Mouse (Mus musculus): ENCODE results near the gene Hmgcs1. TPM values are rescaled to one million over a fixed set of nuclear protein-coding genes. Genes with fewer than 3 reads are reported as not detected.
"Not testable (repeated sequence)": the region's sequence is repeated elsewhere in the genome, so short reads cannot be mapped to it uniquely, and the experiment has no call there.

Hmgcs1 gene
- polyA plus RNA-seq, 1 experiment from 2014 or later: 76.1 TPM

DNA sequence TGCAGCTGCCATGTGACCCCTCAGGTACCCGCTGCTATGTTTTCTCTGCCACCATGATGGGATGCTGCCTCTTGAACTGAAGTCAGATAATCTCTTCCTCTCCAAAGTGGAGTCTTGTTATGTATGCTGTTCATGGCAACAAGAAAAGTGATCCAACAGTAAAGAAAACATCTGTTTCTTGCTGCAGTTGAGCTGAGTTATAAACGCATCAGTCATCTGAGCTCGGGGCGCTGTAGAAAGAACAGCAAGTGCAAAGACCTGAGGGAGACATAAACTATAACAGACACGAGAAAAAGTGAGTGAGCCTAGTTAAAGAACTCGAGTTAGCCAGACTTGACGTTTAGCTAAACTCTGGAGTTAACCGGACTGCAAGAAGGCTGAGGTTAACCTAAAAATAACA is 11.4 kb upstream of the Hmgcs1 start:
- WGBS: 69% methylated on average over 8 of the region's 8 CpGs
- Histone ChIP-seq H3K36me3 (no peaks in the 10 kb centered on the region), H3K9me3 (no peaks in the 10 kb centered on the region), H3K27ac (replicated peaks) (no peak overlapping the region), H3K4me1 (no peaks in the 10 kb centered on the region), H3K4me2 (no peak overlapping the region), H3K9ac (no peak overlapping the region), H3K27me3 (replicated peaks) (no peaks in the 10 kb centered on the region), H3K4me3 (no peak overlapping the region)
- ATAC-seq (ENCODE audit: extremely low read depth, insufficient number of reproducible peaks, low FRiP score, low TSS enrichment): no peak

DNA sequence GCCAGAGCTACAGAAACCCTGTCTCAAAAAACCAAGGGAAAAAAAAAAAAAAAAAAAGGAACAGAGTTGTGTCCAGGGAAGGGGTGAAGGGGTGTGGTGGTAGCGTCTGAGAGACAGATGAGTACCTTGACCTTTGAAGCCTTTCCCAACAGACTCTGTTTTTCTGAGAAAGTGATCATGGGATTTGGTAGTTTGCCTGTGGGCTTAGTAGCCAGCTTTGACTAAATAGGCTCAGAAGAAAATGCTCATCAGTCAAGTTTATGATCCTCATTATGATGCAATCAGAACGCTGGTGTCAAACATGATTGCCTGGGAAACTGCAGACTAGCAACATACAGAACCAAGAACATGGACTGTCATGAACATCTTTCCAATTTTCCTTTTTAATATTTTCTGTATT is 10.5 kb upstream of the Hmgcs1 start:
- no peak overlapping the region for H3K4me2 ChIP-seq
- 78% methylated on average over 2 of the region's 2 CpGs for WGBS
- no peak overlapping the region for H3K27ac ChIP-seq (replicated peaks)
- no peaks in the 10 kb centered on the region for H3K27me3 ChIP-seq (replicated peaks)
- ATAC-seq (ENCODE audit: extremely low read depth, insufficient number of reproducible peaks, low FRiP score, low TSS enrichment): no peak
- no peak overlapping the region for H3K9ac ChIP-seq
- no peaks in the 10 kb centered on the region for H3K4me1 ChIP-seq
- H3K4me3 ChIP-seq: no peak overlapping the region
- no peaks in the 10 kb centered on the region for H3K9me3 ChIP-seq
- H3K36me3 ChIP-seq: no peaks in the 10 kb centered on the region

DNA sequence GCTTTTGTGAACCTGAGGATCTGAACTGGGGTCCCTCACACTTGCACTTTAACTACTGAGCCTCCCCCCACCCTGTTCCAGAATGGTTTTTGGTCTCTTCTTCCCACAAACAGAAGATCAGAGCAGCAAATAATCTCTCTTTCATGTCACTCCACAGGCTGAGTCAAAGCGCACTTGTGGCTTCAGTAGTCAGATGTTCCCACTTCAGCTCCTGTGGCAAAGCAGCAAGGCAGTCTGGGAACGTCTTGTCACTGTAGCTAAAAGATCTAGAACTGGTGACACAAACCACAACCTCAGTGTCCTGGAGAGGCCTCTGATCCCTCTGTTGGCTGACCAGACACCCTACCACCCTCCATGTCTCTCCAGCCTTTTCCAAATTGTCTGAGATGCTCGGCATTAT is 9.0 kb upstream of the Hmgcs1 start:
- no peak overlapping the region for H3K27ac ChIP-seq (replicated peaks)
- H3K36me3 ChIP-seq: no peaks in the 10 kb centered on the region
- no peak for ATAC-seq (ENCODE audit: extremely low read depth, insufficient number of reproducible peaks, low FRiP score, low TSS enrichment)
- H3K9me3 ChIP-seq: no peaks in the 10 kb centered on the region
- no peak overlapping the region for H3K4me3 ChIP-seq
- WGBS: 64% methylated on average over 3 of the region's 3 CpGs
- no peak overlapping the region for H3K4me2 ChIP-seq
- H3K27me3 ChIP-seq (replicated peaks): no peaks in the 10 kb centered on the region
- no peaks in the 10 kb centered on the region for H3K4me1 ChIP-seq
- H3K9ac ChIP-seq: no peak overlapping the region

DNA sequence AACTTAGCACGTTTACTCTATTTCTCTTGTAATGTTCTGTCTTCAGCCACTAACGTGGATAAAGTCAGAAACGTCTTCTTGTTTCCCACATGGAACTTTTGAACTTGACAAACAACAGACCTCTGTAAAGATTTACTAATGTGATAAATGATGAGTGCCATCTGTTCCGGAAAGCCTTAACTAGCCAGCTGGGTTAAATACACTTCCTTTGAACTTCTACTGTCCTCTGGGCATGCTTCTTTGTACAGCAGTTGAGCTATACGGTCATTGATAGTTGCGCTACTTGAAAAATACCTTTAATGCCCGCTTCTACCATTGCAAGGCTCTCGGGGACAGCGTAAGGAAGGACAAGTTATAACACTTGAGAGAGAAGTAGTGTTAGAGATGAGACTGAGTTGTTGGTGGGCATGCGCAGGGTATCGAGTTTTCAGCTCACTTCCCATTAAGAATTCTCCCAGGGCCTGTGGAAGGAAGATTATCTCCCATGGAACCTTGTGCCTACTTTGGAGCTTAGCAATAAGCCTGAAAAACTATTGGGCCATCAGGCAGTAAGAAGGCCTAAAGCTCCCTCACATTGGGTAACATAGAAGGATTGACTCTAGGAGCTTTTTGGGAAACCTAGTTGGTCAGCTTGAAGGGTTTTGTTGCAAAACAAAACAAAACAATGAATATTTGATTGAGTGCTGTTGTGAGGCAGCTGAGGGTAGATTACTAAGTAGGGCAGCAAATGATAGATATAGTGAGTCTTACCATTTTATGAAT is 5.6 kb upstream of the Hmgcs1 start:
- Histone ChIP-seq H3K27ac (replicated peaks) (no peak overlapping the region), H3K9me3 (no peaks in the 10 kb centered on the region), H3K36me3 (no peaks in the 10 kb centered on the region), H3K4me3 (no peak overlapping the region), H3K4me1 (peaks cover 5% of the 10 kb centered on the region; the same call in 1 of the 2 replicates), H3K27me3 (replicated peaks) (no peaks in the 10 kb centered on the region), H3K4me2 (no peak overlapping the region), H3K9ac (no peak overlapping the region)
- 72% methylated on average over 11 of the region's 11 CpGs for WGBS
- no peak for ATAC-seq (ENCODE audit: extremely low read depth, insufficient number of reproducible peaks, low FRiP score, low TSS enrichment)

DNA sequence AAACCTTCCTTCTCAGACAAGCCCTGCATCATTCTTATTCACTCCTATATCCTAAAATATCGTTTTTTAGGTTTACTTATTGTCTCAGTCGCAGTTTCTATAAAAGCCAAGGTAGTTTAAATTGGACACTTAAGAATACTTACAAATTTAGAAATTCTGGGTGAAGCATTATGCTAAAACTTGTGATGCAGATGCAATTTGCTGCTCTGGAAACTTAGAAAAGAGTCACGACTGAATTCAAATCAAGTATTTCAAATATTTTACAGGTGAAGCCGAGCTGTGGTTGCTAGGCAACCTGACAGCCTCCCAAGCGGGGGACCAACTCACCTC is 505 bp upstream of the Hmgcs1 start:
- WGBS: 13% methylated on average over 5 of the region's 5 CpGs
- no peaks in the 10 kb centered on the region for H3K27me3 ChIP-seq (replicated peaks)
- H3K4me2 ChIP-seq: peak overlapping the region; percentile 67
- H3K36me3 ChIP-seq: peaks cover 4% of the 10 kb centered on the region; the same call in 1 of the 2 replicates
- H3K4me1 ChIP-seq: peaks cover 35% of the 10 kb centered on the region
- peak overlapping the region; percentile 42 for H3K9ac ChIP-seq
- H3K27ac ChIP-seq (replicated peaks): 0 out of 2 replicates have a peak overlapping the region, but pooled peaks have one; percentile 33
- H3K9me3 ChIP-seq: no peaks in the 10 kb centered on the region
- ATAC-seq (ENCODE audit: extremely low read depth, insufficient number of reproducible peaks, low FRiP score, low TSS enrichment): no peak
- peak overlapping the region; percentile 86 for H3K4me3 ChIP-seq

DNA sequence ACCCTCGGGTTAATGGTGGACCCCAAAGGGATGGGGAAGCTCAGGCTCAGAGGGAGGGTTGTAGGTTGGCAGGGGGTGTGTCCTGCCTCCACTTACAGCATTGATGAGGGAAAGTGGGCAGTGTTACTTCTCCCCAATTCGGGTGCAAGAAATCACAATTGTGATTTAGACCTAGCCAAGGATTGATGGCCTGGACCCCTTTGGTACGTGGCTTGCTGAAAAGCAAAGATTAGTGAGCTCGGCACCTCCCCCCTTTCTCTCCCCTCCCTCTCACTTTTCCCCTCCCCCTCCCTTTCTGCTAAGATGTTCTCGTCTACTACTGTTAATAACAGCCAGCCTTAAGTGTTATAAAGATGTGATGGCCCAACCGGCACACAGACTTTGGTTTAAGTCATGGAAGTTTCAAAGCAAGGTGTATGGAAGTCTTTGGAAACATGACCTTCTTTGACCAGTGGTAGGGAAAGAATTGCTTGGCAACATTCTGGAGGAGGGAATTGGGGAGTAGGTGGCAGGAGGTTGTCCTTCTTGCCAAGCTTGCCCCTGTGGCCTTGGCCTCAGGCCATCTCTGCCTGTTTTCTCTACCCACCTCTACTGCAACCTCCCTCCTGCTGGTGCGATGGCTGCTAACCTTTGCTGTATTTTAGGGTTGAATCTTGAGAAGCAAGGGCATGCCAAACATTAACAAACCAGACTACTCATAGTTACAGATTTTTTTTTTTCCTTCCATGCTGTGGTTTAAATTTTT is 869 bp downstream of the Hmgcs1 start:
- Histone ChIP-seq H3K4me2 (peak overlapping the region; percentile 82), H3K9me3 (no peaks in the 10 kb centered on the region), H3K4me1 (peaks cover 35% of the 10 kb centered on the region), H3K27me3 (replicated peaks) (no peaks in the 10 kb centered on the region), H3K36me3 (peaks cover 8% of the 10 kb centered on the region; the same call in 1 of the 2 replicates), H3K4me3 (peak overlapping the region; percentile 86), H3K9ac (peak overlapping the region; percentile 93), H3K27ac (replicated peaks) (peak overlapping the region; percentile 95)
- 3% methylated on average over 7 of the region's 7 CpGs for WGBS
- ATAC-seq (ENCODE audit: extremely low read depth, insufficient number of reproducible peaks, low FRiP score, low TSS enrichment): no peak

DNA sequence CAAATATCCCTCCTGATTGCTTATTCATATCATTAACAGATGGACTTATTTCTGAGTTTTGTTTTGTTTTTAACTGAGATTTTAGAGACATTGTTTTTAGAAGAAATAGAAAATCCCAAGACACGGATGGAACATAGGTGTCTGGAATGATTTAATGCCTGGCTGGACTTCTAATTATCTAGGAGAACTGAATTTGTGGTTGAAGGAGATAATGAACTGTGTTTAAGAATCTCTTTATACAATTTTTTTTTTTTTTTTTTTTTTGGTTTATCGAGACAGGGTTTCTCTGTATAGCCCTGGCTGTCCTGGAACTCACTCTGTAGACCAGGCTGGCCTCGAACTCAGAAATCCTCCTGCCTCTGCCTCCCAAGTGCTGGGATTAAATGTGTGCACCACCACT is 1.8 kb downstream of the Hmgcs1 start:
- peak overlapping the region; percentile 86 for H3K4me3 ChIP-seq
- WGBS: 80% methylated on average over 3 of the region's 3 CpGs
- not testable (repeated sequence) for ATAC-seq (ENCODE audit: extremely low read depth, insufficient number of reproducible peaks, low FRiP score, low TSS enrichment)

DNA sequence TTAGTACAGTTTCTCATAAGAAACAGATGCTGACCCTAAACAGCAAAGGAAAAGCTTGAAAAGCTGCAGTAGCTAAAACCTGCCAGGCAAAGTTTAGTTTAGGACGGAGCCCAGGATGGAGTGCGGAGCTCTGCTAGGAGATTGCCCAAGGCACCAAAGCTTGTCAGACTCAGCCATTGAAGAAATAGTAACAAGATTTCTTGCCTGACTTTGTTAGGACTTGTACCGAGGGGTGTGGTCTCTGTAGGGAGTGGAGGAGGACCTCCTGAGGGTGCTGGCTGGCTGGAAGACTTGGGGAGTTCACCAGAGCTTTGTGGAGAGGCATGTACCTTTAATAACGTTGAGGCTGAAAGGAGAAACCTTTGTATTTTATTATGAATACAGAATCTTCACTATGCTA is 5.5 kb downstream of the Hmgcs1 start:
- Histone ChIP-seq H3K4me2 (no peak overlapping the region), H3K9me3 (no peaks in the 10 kb centered on the region), H3K27ac (replicated peaks) (no peak overlapping the region), H3K9ac (no peak overlapping the region), H3K27me3 (replicated peaks) (no peaks in the 10 kb centered on the region), H3K36me3 (peaks cover 28% of the 10 kb centered on the region), H3K4me1 (peaks cover 33% of the 10 kb centered on the region), H3K4me3 (no peak overlapping the region)
- ATAC-seq (ENCODE audit: extremely low read depth, insufficient number of reproducible peaks, low FRiP score, low TSS enrichment): no peak
- WGBS: 70% methylated on average over 4 of the region's 4 CpGs

More for the DNA sequence above, 1.8 kb downstream of the Hmgcs1 start:
- H3K36me3 ChIP-seq: peaks cover 10% of the 10 kb centered on the region; the same call in 1 of the 2 replicates
- H3K9me3 ChIP-seq; H3K9ac ChIP-seq; H3K27ac ChIP-seq (replicated peaks); H3K27me3 ChIP-seq (replicated peaks): not testable (repeated sequence)
- H3K4me1 ChIP-seq: peaks cover 38% of the 10 kb centered on the region
- H3K4me2 ChIP-seq: peak overlapping the region; percentile 82

DNA sequence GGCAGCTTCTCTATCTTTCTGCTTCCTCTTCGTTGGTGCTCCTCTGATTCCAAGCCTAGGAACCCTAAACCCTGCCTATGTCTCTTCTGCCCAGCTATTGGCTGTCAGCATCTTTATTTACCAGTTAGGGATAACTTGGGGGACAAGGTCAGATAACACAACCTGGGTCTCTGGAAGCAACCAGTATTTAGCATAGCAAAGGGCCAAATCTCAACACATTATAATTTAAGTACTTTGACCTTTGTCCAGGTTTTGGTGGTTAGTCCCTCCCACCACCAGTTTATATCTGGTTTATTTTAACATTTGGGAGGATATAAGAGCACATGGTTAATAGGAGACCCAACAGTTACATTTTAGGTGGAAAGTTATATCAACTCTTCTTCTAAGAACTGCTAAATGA is 6.3 kb downstream of the Hmgcs1 start:
- Histone ChIP-seq H3K27me3 (replicated peaks) (no peaks in the 10 kb centered on the region), H3K4me1 (peaks cover 27% of the 10 kb centered on the region), H3K4me2 (no peak overlapping the region), H3K27ac (replicated peaks) (no peak overlapping the region), H3K9me3 (no peaks in the 10 kb centered on the region), H3K36me3 (peaks cover 35% of the 10 kb centered on the region), H3K9ac (no peak overlapping the region), H3K4me3 (no peak overlapping the region)
- no peak for ATAC-seq (ENCODE audit: extremely low read depth, insufficient number of reproducible peaks, low FRiP score, low TSS enrichment)
- WGBS: 83% methylated on average over 1 of the region's 1 CpGs

DNA sequence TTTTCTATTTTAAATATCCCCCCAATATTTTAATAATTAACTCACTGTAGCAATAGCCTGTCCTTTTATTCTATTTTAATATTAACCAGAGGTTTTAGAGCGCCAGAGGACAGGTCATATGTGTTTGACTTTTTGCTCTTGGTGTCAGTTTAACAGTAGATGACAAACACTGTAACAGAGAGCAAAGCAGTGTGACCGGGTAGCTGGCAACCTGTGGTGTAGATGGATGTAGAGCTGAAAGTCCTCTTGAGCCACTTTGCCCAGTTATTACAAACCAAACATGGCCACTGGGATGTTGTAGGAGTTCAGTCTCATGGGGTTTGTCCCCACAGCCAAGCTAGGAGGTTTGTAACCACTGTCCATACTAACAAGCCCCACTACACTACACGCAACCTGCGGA is 8.3 kb downstream of the Hmgcs1 start:
- H3K4me1 ChIP-seq: peaks cover 9% of the 10 kb centered on the region
- peaks cover 52% of the 10 kb centered on the region for H3K36me3 ChIP-seq
- no peak overlapping the region for H3K4me2 ChIP-seq
- no peak overlapping the region for H3K9ac ChIP-seq
- no peak overlapping the region for H3K4me3 ChIP-seq
- no peak for ATAC-seq (ENCODE audit: extremely low read depth, insufficient number of reproducible peaks, low FRiP score, low TSS enrichment)
- no peaks in the 10 kb centered on the region for H3K9me3 ChIP-seq
- H3K27me3 ChIP-seq (replicated peaks): no peaks in the 10 kb centered on the region
- no peak overlapping the region for H3K27ac ChIP-seq (replicated peaks)
- 94% methylated on average over 4 of the region's 4 CpGs for WGBS

DNA sequence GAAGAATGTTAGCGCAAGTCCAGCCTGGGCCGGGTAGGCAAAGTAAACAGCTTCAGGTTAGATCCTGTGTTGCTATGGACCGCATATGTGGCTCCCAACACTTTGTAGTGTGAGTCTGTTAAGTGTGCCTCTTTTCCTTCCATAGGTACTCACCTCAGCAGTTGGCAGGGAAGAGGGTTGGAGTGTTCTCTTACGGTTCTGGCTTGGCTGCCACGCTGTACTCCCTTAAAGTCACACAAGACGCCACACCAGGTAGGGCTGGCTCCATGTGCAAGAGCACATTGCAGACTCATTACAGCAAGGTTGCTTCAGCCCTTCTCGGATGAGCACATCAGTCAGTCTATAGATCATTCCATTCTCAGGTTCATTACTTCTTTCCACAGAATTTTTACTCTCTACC is 14.1 kb downstream of the Hmgcs1 start:
- no peak overlapping the region for H3K4me2 ChIP-seq
- H3K27ac ChIP-seq (replicated peaks): no peak overlapping the region
- H3K36me3 ChIP-seq: peaks cover 86% of the 10 kb centered on the region
- no peaks in the 10 kb centered on the region for H3K27me3 ChIP-seq (replicated peaks)
- 90% methylated on average over 7 of the region's 7 CpGs for WGBS
- no peak for ATAC-seq (ENCODE audit: extremely low read depth, insufficient number of reproducible peaks, low FRiP score, low TSS enrichment)
- H3K9me3 ChIP-seq: no peaks in the 10 kb centered on the region
- H3K4me1 ChIP-seq: peaks cover 5% of the 10 kb centered on the region
- no peak overlapping the region for H3K9ac ChIP-seq
- no peak overlapping the region for H3K4me3 ChIP-seq

Data from heart, embryonic 13.5 days (tissue).